Mouse (Mus musculus): ENCODE data around the gene Pam16. TPM values are rescaled to one million over a fixed set of nuclear protein-coding genes. Genes with fewer than 3 reads are reported as not detected.
A peak's percentile ranks its signal among the peaks of the same experiment; 100 is the strongest.

Pam16 gene
- polyA plus RNA-seq, 1 experiment = 121 TPM

DNA sequence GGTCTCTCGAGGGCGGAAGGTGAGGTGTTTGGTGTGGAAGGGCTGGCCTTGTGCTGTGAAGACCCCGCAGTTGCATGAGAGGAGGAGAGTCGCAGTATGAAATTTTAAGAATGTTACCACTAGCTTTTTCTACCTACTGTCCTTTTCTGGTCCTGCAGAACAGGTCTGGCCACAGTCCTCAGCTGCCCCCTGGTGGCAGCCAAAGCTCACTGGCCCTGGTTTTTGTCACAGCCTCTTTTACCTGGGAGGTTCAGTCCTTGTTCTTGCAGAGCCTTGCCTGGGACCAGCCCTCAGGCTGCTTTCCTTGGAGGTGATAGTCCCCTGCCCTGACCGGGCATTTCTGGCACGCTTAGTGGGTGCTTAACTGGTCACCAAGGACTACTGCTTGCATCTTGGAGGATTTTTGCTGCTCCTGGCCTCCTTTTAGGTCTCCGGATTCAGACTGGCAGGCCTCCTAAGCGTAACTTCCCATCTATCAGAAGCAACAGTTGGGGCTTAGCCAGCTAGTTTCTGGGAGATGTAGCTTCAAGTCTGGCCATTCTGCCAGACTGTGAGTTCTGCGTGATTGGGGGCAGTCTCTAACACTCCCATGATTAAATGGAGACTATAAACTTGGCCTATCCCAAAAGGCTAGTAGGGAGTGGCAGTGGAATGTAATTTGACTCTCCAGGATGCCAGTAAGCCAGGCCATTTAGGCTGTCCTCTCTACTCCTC lies 16.8 kb downstream of the Pam16 start:
- peak; percentile 89 for DNase-seq (ENCODE audit: low read depth)
- no peak for TF ChIP-seq POLR2A (IDR thresholded peaks at IDR 0.05; ENCODE audit: borderline replicate concordance, extremely low read depth, insufficient read depth, insufficient read length, poor library complexity, severe bottlenecking)
- peak; percentile 97 for TF ChIP-seq CTCF (IDR thresholded peaks at IDR 0.05; ENCODE audit: borderline replicate concordance, extremely low read depth, insufficient read depth, insufficient read length)

DNA sequence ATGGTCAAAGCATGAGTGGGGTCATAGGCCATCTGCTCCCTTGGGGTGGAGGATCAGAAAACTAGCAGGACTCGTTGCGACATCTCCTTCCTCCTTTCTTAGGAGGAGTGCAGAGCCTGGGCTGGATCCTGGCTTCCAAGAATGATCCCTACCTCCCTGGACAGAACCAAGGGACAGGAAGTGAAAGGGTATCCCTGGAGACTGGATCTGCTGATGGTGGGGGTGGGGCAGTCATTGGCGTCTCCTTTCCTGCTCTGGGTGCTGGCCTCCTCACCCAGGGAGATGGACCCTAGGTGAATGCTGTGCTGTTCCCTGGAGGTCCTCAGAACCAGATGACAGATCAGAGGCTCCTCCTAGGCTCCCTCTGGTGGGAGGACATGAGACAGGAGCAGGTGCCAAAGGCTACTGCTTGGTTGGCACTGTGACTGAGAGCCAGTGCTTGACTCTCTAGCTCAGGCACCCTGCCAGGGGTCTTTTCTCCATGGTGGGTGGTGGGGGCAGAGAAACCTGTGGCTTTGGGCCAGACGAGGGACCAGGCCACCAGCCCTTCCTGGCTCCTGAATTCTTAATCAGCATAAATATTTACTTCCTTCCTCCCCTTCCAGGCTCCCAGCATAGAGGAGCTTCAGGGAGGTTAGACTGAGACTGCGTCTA lies 18.2 kb downstream of the Pam16 start:
- TF ChIP-seq POLR2A (IDR thresholded peaks at IDR 0.05; ENCODE audit: borderline replicate concordance, extremely low read depth, insufficient read depth, insufficient read length, poor library complexity, severe bottlenecking) (no peak), CTCF (IDR thresholded peaks at IDR 0.05; ENCODE audit: borderline replicate concordance, extremely low read depth, insufficient read depth, insufficient read length) (peak; percentile 53; the same call in 1 of the 2 replicates)
- DNase-seq (ENCODE audit: low read depth) = peak; percentile 45

DNA sequence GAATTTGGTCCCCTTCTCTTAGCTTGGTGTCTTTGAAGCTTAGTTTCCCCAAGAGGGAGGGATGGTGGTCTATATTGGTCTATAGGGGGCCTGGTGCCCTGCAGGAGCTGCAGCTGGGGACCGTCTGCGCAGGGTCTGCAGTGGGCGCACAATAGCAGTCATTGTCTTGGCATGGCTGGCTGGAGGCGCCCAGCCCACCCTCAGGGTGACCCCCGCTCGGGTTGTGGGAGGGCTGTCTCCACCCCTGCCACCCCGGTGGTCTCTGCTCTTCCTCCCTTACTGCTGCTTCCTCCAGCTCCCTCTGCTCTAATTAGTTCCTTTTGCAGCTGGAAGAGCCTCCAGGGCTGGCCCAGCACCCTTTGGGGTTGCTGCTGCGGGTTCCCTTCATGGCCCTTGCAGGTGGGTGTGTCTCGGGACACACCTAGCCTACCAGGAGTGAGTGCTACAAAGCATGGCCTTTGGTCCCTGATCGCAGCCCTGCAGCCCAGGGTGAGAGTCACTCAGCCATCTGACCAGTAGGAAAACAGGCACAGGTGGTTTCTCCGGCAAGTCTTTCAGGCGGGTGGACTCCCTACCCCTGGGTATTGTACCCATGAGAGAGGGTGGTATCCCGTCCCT lies 19.2 kb downstream of the Pam16 start:
- DNase-seq (ENCODE audit: low read depth) = no peak
- TF ChIP-seq POLR2A (IDR thresholded peaks at IDR 0.05; ENCODE audit: borderline replicate concordance, extremely low read depth, insufficient read depth, insufficient read length, poor library complexity, severe bottlenecking) (no peak), CTCF (IDR thresholded peaks at IDR 0.05; ENCODE audit: borderline replicate concordance, extremely low read depth, insufficient read depth, insufficient read length) (no peak)

DNA sequence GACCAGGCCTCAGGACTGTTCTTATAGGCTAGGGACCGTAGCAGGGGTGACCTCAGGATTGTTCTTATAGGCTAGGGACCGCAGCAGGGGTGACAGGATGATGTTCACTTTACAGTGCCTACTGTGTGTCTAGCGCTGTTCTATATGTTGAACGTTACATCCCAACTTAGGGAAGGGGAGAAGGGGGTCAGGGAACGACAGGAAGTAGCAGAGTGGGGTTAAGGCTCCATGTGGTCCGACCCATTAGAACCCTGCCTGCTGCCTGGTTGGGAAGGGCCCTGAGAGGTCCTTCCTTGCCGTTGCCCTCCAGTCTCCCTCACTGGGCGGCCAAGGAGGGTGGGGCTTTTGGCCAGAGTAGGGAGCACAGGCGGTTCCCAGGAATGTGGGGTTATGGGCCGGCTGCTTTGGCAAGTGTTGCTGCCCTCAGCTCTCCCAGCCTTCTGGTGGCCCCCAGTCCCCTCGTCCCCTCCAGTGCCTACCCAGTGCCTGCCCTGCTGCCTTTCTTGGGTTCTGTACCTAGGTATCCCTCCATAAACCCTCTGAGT lies 20.4 kb downstream of the Pam16 start:
- no peak for DNase-seq (ENCODE audit: low read depth)
- TF ChIP-seq CTCF (IDR thresholded peaks at IDR 0.05; ENCODE audit: borderline replicate concordance, extremely low read depth, insufficient read depth, insufficient read length) (no peak), POLR2A (IDR thresholded peaks at IDR 0.05; ENCODE audit: borderline replicate concordance, extremely low read depth, insufficient read depth, insufficient read length, poor library complexity, severe bottlenecking) (no peak)

DNA sequence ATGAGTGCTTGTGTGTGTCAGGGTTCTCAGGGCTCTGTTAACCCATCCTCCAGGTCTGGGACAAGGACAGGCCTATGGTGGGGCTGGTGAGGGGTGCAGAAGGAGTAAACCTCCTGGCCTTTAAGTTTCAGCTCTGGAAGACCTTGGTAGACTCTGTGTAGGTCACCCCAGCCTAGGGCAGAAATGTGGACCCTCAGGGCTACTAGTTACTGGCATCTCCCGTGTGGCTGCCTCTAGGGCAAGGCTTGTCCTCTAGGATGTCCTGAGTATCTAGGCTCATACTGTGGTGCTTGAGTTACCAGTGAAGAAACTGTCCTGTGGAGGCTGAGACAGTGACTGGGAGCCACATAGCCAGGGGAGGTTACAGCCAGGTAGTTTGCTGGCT lies 21.3 kb downstream of the Pam16 start:
- DNase-seq (ENCODE audit: low read depth) = no peak
- TF ChIP-seq CTCF (IDR thresholded peaks at IDR 0.05; ENCODE audit: borderline replicate concordance, extremely low read depth, insufficient read depth, insufficient read length) (no peak), POLR2A (IDR thresholded peaks at IDR 0.05; ENCODE audit: borderline replicate concordance, extremely low read depth, insufficient read depth, insufficient read length, poor library complexity, severe bottlenecking) (no peak)

DNA sequence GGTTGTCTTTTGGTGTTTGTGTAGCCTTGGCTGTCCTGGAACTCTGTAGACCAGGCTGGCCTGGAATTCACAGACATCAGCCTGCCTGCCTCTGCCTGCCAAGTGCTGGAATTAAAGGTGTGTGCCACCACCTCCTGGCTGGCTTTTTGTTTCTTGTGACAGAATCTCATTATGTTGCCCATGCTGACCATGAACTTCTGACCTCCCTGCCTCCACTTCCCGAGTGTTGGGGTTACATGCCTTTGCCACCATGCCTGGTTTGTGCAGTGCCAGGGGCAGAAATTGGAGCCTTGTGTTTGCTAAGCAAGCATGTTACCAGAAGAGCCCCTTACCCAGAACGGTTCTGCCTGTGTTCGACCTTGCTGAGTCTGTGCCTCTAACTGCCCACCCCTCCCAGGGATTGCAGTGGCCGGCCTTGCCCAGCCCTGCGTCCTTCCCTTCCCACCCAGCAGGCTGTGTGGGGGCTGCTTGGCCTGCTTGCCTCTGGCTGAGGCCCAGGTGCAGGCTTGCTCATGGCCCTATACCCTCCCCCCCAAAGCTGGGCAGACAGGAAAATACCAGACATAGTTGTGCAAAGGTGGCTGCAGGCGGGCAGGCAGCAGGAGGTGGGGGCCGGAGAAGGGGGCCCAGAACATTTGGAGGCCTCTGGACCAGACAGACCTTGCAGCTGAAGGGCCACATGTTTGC lies 21.9 kb downstream of the Pam16 start:
- TF ChIP-seq POLR2A (IDR thresholded peaks at IDR 0.05; ENCODE audit: borderline replicate concordance, extremely low read depth, insufficient read depth, insufficient read length, poor library complexity, severe bottlenecking) (no peak), CTCF (IDR thresholded peaks at IDR 0.05; ENCODE audit: borderline replicate concordance, extremely low read depth, insufficient read depth, insufficient read length) (no peak)
- DNase-seq (ENCODE audit: low read depth) = no peak

DNA sequence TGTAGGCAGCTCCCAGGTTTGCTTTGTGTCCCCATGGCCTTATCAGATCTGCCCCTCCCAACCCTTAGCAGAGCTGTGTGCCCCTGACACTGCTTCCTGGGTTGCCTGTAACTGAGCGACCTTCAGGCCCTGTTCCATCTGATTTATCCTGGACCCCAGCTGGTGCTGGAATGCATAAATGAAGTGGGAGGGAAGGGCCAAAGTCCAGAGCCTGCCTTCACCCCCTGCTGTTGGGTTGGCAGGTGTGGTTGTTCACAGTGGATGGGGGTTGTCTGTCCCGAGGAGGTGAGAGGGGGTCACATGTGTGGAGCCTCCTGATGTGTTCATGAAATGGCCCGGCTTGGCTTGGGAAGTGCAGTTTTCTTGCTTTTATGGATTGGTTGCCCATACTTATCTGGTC lies 22.6 kb downstream of the Pam16 start:
- TF ChIP-seq POLR2A (IDR thresholded peaks at IDR 0.05; ENCODE audit: borderline replicate concordance, extremely low read depth, insufficient read depth, insufficient read length, poor library complexity, severe bottlenecking) (no peak), CTCF (IDR thresholded peaks at IDR 0.05; ENCODE audit: borderline replicate concordance, extremely low read depth, insufficient read depth, insufficient read length) (no peak)
- no peak for DNase-seq (ENCODE audit: low read depth)

DNA sequence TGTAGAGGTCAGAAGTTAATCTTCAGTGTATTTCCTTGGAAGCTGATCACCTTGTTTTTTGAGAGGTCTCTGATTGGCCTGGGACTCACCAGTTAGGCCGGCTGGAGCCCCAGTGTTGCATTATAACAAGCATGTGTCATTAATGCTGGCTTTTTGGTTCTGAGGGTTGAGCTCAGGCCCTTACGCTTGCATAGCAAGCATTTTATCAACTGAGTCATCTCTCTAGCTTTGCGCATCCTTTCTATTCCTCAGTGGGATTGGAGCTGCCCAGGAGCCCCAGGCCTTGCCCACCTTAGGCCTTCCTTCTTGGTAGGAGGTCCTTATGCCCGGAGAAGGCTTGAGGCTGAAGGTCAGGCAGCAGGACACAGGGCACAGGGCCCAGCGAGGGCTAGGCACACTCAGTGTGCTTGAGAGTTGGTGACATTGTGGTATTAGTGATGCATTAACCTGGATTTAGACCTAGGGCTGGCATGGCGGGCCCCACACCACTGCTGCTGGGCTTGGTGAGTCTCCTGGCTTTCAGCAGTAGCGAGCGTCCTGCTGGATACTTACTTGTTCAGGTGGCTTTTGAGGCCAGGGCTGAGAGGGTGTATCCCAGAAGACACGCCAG lies 24.0 kb downstream of the Pam16 start:
- TF ChIP-seq POLR2A (IDR thresholded peaks at IDR 0.05; ENCODE audit: borderline replicate concordance, extremely low read depth, insufficient read depth, insufficient read length, poor library complexity, severe bottlenecking) (no peak), CTCF (IDR thresholded peaks at IDR 0.05; ENCODE audit: borderline replicate concordance, extremely low read depth, insufficient read depth, insufficient read length) (no peak)
- no peak for DNase-seq (ENCODE audit: low read depth)

DNA sequence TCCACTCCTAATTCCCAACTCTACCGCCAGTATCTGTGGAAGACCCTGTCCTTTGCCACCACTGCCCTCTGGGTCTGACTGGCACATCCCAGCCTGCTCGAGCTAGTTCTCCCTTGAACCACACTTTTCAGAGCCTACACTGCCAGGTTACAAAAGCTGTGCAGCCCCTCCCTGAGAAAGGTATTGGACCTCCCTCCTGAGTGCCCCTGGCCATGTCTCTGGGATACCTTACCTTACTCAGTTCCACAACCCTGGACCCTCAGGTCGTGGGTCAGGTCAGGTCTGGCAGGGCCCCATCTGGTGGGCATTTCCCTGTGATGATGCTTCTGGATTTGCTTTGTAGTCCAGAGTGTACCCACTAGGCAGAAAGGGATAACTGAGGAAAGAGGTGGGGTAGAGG lies 25.2 kb downstream of the Pam16 start:
- no peak for DNase-seq (ENCODE audit: low read depth)
- TF ChIP-seq CTCF (IDR thresholded peaks at IDR 0.05; ENCODE audit: borderline replicate concordance, extremely low read depth, insufficient read depth, insufficient read length) = no peak
- TF ChIP-seq POLR2A (IDR thresholded peaks at IDR 0.05; ENCODE audit: borderline replicate concordance, extremely low read depth, insufficient read depth, insufficient read length, poor library complexity, severe bottlenecking) = no peak

DNA sequence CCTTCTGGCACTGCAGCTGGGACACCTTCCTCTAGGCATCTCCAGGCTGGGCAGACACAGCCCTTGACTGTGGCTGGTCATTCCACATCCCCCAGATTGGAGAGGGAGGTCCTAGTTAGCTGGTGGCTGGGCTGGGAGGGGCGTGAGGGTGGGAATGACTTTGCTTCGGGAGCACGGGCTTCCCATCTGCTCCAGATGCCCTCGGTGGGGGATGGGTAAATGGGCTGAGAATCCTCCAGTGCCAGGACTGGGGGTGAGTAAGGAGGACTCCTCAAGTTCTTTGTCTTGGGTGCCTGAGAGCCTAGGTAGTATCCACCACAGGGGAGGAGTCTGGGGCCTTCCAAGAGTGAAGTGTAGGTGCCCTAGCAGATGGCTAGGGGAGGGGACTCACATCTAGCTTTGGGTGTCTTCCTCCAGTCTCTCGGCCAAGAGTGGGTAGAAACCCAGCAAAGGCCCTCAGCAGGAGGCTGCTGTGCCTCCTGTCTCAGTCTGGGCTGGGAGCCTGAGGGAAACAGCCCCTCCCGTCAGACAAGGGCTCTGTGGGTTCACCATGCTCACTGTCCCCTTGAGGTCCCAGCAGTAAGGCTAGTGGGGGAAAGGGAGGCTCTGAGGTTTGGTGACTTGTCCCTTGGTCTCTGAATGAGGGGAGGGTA lies 25.8 kb downstream of the Pam16 start:
- TF ChIP-seq CTCF (IDR thresholded peaks at IDR 0.05; ENCODE audit: borderline replicate concordance, extremely low read depth, insufficient read depth, insufficient read length) (no peak), POLR2A (IDR thresholded peaks at IDR 0.05; ENCODE audit: borderline replicate concordance, extremely low read depth, insufficient read depth, insufficient read length, poor library complexity, severe bottlenecking) (no peak)
- DNase-seq (ENCODE audit: low read depth) = peak; percentile 47
